Mouse (Mus musculus) brown adipose tissue, adult 24 weeks (tissue): ENCODE measurements around the gene Tmem106a. TPM values are rescaled to one million over a fixed set of nuclear protein-coding genes. Genes with fewer than 3 reads are reported as not detected.

ENCODE experiments used
- polyA plus RNA-seq: library from polyadenylated mRNA; stranded (reverse); fragments of >200 nt; gene quantifications from 2 replicates; pipeline ENCODE4 v1.2.4, GENCODE M21; 2012; ENCODE audit not compliant: missing spikeins, insufficient read depth, insufficient read length

Tmem106a gene
- polyA plus RNA-seq, 1 experiment: 39.5 TPM

Other genes with a start within 250 kb of the Tmem106a start
- gene G6pc, start 214.7 kb upstream of the Tmem106a start, polyA plus RNA-seq: not detected in 2 replicates
- 20.2 and 30.5 TPM in 2 replicates for gene Aarsd1, start 164.6 kb upstream of the Tmem106a start, polyA plus RNA-seq
- gene Gm27029, start 157.4 kb upstream of the Tmem106a start, polyA plus RNA-seq: 7.1 and 9.8 TPM in 2 replicates
- gene Rundc1, start 157.2 kb upstream of the Tmem106a start, polyA plus RNA-seq: 5.6 and 5.8 TPM in 2 replicates
- gene Ptges3l, start 156.9 kb upstream of the Tmem106a start, polyA plus RNA-seq: 3.8 and 4.2 TPM in 2 replicates
- gene Rpl27, start 139.9 kb upstream of the Tmem106a start, polyA plus RNA-seq: 376 and 386 TPM in 2 replicates
- gene Ifi35, start 133.8 kb upstream of the Tmem106a start, polyA plus RNA-seq: 14.8 and 19.7 TPM in 2 replicates
- 3.7 and 3.8 TPM in 2 replicates for gene Rnd2, start 117.2 kb upstream of the Tmem106a start, polyA plus RNA-seq
- 16.0 and 22.4 TPM in 2 replicates for gene Vat1, start 116.0 kb upstream of the Tmem106a start, polyA plus RNA-seq
- gene Brca1, start 30.3 kb upstream of the Tmem106a start, polyA plus RNA-seq: 0.48 TPM in 1 of 2 replicates, not detected in the other
- gene Nbr1, start 30.1 kb upstream of the Tmem106a start, polyA plus RNA-seq: 125 and 139 TPM in 2 replicates
- not detected in 2 replicates for gene Gm11634, start 17.0 kb downstream of the Tmem106a start, polyA plus RNA-seq
- 27.0 and 33.3 TPM in 2 replicates for gene Rdm1, start 45.0 kb downstream of the Tmem106a start, polyA plus RNA-seq
- 3.5 and 3.8 TPM in 2 replicates for gene Arl4d, start 83.3 kb downstream of the Tmem106a start, polyA plus RNA-seq
- 6.5 and 11.0 TPM in 2 replicates for gene Dhx8, start 150.7 kb downstream of the Tmem106a start, polyA plus RNA-seq
- not detected in 2 replicates for gene Etv4, start 203.1 kb downstream of the Tmem106a start, polyA plus RNA-seq